Mouse (Mus musculus) inflammation-experienced regulatory T-cells, adult 16 weeks (primary cell): ENCODE results near the gene Fndc4. TPM values are rescaled to one million over a fixed set of nuclear protein-coding genes. Genes with fewer than 3 reads are reported as not detected.

ENCODE experiments used
- polyA plus RNA-seq: library from polyadenylated mRNA; unstranded; fragments of 100-300 nt; shearing (Covaris generic); gene quantifications from one replicate; pipeline ENCODE4 v1.2.1, GENCODE M21; 2017

Gene Fndc4
- not detected for polyA plus RNA-seq

DNA sequence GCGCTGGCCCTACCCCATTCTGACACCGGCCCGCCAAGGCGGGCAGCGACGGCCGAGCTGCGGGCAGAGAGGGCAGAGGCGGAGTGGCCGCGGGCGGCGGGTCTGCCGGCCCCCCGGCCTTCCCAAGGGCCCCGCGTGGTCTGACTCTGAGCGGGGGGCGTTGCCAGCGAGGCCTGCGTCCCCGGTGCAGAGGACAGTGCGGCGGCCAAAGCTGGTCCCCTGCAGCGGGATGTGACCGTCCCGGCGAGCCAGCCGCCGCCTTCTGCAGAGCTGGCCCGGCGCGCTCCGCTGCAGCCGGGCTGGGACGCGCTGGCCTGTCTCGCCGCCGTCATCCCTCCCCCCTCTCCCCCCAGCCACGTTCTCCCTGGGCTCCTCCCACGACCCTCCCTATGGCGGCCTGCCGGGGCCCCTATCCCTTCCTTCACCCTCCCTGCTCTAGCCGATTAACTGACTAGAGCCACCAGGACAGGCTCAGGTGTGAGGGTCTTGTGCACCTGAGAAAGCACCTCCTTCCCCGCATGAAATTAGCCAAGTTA lies at the start of gene Fndc4:
Fndc4 (minus strand) TSS at position 475 of the 536 bp plus-strand sequence.

DNA sequence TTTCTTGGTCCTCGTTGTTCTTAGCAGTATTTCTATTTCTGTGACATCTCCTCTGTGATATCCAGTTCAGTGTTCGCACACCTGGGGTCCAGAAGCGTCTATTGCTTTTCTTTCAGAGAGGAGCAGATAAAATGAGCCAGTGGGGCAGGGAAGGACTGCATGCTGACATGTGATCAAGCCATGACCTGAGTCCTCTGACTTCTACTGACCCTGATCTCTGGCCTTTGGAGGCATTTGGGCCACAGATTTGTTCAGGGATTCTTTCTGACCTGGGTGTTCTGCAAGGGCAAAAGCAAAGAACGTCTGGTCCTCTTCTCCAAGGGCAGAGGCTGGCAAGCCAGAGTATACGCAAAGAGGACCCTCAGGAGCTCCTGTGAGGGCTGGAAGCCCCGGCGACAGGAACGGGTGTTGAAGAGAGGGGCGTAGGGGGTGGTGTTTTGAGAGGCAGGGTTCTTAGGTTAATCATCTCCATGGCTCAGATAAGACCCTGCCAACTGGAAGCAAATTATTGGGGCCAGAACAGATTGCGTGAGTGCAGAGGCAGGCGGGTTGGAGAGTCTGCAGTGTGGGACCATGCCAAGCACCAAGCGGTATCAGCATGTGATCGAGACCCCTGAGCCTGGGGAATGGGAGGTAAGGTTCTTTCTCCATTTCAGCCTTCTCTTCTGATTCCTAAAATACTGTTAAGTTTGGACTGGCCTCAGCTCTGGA lies 1.3 kb upstream of the Fndc4 start, which contains the start of gene Gckr:
Gckr (plus strand) TSS at position 397 of the 711 bp plus-strand sequence.

GRCm38 (mm10) chr5:31290521-31291360 lies 5.1 kb downstream of the Fndc4 start, which contains the start of gene Ift172:
Gene Ift172 (minus strand): TSS chr5:31291116.

GRCm38 (mm10) chr5:31251541-31252101 lies 44.3 kb downstream of the Fndc4 start, which contains the start of gene Krtcap3:
Gene Krtcap3 (plus strand): TSS chr5:31251691.

Other genes starting within 250 kb of the Fndc4 start
- 94.0 TPM for gene Atraid, start 247.8 kb downstream of the Fndc4 start, polyA plus RNA-seq
- 15.0 TPM for gene Slc5a6, start 247.2 kb downstream of the Fndc4 start, polyA plus RNA-seq
- gene Cad, start 241.3 kb downstream of the Fndc4 start, polyA plus RNA-seq: 32.5 TPM
- not detected for gene Dnajc5g, start 189.8 kb downstream of the Fndc4 start, polyA plus RNA-seq
- 0.72 TPM for gene Slc30a3, start 187.8 kb downstream of the Fndc4 start, polyA plus RNA-seq
- gene Trim54, start 179.4 kb downstream of the Fndc4 start, polyA plus RNA-seq: not detected
- gene Ucn, start 157.3 kb downstream of the Fndc4 start, polyA plus RNA-seq: not detected
- 47.9 TPM for gene Mpv17, start 141.8 kb downstream of the Fndc4 start, polyA plus RNA-seq
- gene Gm29609, start 116.2 kb downstream of the Fndc4 start, polyA plus RNA-seq: 1.2 TPM
- 122 TPM for gene Gtf3c2, start 115.9 kb downstream of the Fndc4 start, polyA plus RNA-seq
- 148 TPM for gene Snx17, start 102.9 kb downstream of the Fndc4 start, polyA plus RNA-seq
- gene Eif2b4, start 102.7 kb downstream of the Fndc4 start, polyA plus RNA-seq: 98.6 TPM
- 37.1 TPM for gene Zfp513, start 93.8 kb downstream of the Fndc4 start, polyA plus RNA-seq
- 67.4 TPM for gene Ppm1g, start 75.4 kb downstream of the Fndc4 start, polyA plus RNA-seq
- gene Nrbp1, start 55.2 kb downstream of the Fndc4 start, polyA plus RNA-seq: 209 TPM
- gene Gm9970, start 54.8 kb downstream of the Fndc4 start, polyA plus RNA-seq: not detected
- 45.4 TPM for gene Krtcap3, start 44.4 kb downstream of the Fndc4 start, polyA plus RNA-seq
- gene Ift172, start 5.0 kb downstream of the Fndc4 start, polyA plus RNA-seq: 10.7 TPM
- gene Gckr, start 1.4 kb upstream of the Fndc4 start, polyA plus RNA-seq: not detected
- 63.9 TPM for gene Zfp512, start 156.4 kb upstream of the Fndc4 start, polyA plus RNA-seq
- 0.17 TPM for gene 4930548H24Rik, start 189.7 kb upstream of the Fndc4 start, polyA plus RNA-seq
- gene Gpn1, start 198.7 kb upstream of the Fndc4 start, polyA plus RNA-seq: 47.4 TPM
- gene Slc4a1ap, start 230.9 kb upstream of the Fndc4 start, polyA plus RNA-seq: 57.0 TPM
- 27.7 TPM for gene Supt7l, start 231.7 kb upstream of the Fndc4 start, polyA plus RNA-seq